Mouse (Mus musculus): ENCODE data around the gene Bag3.

DNA sequence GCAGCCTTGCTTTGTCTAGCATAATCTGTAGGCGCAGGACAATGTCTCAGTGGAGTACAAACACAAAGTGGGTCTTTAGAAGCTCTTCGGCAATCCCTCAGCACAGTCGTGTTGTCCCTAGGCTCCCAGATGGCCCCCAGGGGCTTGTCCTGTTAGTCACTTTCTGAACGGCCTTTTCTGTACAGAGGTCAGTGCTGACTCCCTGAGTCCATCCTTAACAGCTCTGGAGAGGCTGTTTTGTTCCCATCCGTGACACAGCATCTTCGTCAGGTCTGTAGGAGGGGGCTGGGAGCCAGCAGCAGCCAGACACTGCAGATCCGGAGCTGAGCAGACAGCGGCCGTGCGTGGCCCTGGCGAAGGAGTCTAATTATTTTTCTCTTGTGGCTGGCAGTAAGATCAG is 7.6 kb downstream of the Bag3 start:
- no peak for TF ChIP-seq CTCF (IDR thresholded peaks at IDR 0.05; ENCODE audit: insufficient read depth, low read length)
- no peak for TF ChIP-seq POLR2A (IDR thresholded peaks at IDR 0.05; ENCODE audit: borderline replicate concordance, extremely low read depth, low read depth, low read length)
